Mouse (Mus musculus) cortical plate, adult 2 months (tissue): Measurements from ENCODE around the gene Rcor3.

Experiments used
- CTCF ChIP-seq: fragments of 200-500 bp; IDR thresholded peaks from 2 replicates; pipeline ENCODE4 v1.5.1; 2011; ENCODE audit warnings: mild to moderate bottlenecking, control low read depth, low read length; ENCODE audit not compliant: insufficient read depth; ENCODE audit errors: extremely low read depth
- POLR2A ChIP-seq: fragments of 200-500 bp; IDR thresholded peaks from 2 replicates; pipeline ENCODE4 v1.6.1; 2011; ENCODE audit warnings: mild to moderate bottlenecking, low read length, control low read depth; ENCODE audit not compliant: insufficient read depth; ENCODE audit errors: extremely low read depth

DNA sequence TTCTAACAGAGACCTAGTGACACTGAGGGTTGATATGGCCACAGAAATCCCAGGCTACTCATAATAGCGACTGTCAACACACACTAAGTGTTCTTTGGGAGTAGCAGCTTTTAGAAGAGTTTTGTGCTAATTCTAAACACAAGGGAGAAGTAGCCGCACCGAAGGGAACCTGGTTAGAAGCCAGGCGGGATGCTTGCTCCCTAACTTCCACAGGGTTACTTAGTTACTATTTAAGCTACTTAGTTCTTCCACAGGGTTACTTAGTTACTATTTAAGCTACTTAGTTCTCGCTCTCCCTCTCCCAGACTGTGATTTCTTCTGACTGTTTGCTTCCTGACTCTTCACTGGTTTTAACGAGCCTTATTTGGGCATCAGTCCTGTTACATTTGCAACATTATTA lies 34.7 kb downstream of the Rcor3 start:
- TF ChIP-seq CTCF (no peak), POLR2A (no peak)
